Mouse (Mus musculus): Measurements from ENCODE around the gene Lmf2. TPM values are rescaled to one million over a fixed set of nuclear protein-coding genes. Genes with fewer than 3 reads are reported as not detected.

The Lmf2 gene
- total RNA-seq, 2 experiments from 2014 or later = 59.3 to 59.5 TPM

DNA sequence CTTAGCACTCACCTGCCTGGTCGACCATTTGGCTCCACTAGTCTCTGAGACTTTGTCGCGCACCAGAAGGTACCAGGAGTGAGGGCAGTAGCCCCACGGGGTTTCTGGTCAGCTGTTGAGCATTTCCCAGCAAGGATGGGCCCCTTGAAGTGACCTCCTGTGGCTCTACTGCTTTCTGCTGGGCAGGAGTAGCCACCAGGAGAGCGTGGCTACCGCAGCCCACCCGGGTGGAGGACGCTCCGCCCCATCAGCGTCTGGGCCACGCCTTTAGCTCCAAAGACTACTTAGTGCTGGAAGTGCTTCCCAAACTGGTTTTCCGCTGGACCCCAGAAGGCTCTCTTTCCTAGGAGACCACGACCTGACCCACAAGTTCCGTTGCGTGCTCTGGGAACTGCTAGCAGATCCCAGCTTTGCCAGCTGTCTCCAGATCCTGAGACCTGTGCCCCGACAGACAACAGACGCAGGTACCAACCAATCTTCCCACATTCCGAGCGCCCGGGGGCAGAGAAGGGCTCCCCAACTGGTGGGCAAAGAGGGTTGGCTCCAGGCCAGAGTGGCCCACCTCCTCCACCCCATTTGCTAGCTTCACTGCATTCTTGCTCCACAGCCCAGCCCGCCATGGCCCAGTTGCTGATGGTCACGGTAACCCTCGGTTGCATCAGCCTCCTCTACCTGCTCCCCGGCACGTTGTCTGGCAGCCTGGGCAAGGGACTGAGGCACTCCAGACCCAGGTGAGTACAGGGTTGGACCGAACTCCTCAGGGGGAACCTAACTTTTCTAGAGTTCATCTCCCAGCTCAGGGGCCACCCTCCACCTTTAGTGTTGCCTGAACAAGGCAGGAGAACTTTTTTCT is 32.6 kb downstream of the Lmf2 start, which contains the start of gene Adm2:
TSS of gene Adm2 (plus strand) at position 51 of the 853 bp plus-strand sequence.
- DNase-seq (ENCODE audit: low spot score in 2 of 2) = no peak

DNA sequence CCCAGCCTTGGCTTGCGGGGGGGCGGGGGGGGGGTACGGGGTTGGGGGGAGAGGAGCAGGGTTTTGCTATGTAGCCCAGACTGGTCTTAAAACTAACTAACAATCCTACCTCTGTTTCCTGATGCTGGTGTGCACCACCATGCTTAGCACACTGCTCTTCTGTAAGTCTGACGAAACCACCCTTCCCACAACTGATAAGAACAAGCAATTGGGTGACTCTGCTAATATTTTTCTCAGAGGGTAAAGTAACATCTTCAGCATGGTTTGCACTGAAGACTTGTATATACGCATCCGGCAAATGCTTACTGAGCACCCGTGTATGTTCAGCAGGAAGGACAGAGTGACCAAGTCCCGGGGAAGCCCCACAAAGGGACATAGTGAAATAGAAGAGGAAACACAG is 34.2 kb downstream of the Lmf2 start:
- DNase-seq (ENCODE audit: low spot score in 2 of 2) = no peak

DNA sequence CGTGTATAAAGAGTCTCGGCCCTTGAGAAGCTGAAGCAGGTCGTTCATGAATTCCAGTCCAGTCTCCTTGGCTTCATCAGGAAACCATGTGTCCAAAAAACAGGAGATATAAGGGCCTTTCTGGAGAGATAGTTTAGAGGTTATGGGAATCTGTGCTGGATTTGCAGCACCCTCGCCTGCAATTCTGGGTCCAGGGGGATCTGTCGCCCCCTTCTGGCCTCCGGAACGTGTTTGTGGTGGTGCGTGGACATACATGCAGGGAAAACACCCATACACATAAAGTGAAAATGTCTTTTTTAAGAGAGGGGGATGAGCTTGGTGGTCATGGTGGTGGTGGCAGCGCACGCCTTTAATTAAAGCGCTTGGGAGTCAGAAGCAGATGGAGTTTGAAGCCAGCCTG is 39.3 kb downstream of the Lmf2 start:
- DNase-seq (ENCODE audit: low spot score in 2 of 2) = no peak

DNA sequence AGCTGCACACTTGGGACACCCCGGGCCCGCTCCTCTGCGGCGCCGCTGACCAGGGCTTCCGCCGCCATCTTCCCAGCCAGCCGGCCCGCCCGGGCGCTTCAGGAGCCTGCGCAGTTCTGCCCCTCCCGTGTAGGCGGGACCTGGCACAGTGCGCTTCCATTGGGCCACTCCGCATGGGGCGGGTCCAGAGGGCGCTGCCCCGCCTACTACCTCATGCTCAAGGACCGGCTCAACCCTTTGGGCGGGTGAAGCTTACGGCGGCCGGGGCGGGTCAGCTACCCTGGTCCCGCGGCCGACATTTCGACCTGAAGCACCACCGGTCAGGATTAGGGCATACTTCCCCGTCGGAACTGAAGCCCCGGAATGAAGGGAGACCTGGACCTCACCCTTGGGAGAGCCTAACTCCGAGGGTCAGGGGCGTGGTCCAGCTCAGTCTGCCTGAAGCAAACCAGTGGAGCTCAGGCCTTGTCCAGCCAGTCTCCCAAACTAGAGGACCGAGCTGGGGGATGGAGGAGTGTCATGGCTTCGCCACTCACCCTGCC is 40.2 kb downstream of the Lmf2 start, which contains the start of gene Sbf1:
TSS of gene Sbf1 (minus strand) at position 122 of the 542 bp plus-strand sequence.
- peak; percentile 89 to 97 for DNase-seq (ENCODE audit: low spot score in 2 of 2)

DNA sequence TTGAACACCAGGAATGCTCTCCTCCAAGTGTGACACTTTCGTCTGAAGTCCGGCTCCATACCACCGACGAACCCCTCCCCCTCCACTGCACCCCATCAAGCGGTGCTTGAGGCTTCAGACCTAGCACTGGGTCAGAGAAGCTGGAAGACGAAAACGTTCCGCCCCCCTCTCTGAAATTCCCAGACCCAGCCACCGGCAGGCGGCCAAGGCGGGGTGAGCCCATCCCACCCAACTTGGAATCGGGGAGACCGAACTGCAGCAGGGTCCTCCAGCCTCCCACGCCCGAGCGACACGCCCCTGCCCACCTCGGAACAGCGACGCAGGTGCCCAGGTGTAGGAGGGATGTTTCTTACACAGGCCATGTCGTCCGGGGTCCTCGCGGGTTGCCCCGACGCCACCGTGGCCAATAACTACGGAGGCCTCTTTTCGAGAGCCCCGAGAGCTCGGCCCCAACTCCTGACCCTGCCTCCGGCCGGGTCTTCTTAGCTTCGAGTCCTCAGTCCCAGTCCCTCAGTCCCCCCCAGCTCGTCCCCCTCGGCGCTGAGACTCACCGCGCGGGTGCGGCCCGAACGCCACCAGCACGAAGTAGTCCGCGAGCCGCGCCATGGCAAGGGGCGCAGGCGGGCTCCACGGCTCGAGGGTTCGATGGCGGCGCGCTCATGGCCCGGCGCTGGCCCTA is 40.8 kb downstream of the Lmf2 start:
- DNase-seq (ENCODE audit: low spot score in 2 of 2) = no peak

DNA sequence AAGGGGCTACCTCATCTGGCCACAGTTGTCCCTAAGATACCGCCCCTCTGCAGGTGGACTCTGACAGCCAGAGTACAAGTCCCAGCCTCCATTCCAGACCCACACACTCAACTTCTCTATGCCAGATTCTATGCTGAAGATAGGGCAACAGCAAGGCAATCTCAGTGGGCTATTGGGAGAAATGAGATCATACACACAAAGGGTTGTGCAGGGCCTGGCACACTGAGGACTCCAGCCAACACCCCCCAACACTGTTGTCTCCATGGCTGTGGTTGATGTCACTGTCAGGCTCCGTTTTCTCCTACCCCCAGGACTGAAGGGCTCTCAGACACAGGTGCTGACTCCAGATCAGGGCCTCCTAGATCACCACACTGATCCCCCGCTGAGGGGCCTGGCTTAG is 41.4 kb downstream of the Lmf2 start:
- no peak for DNase-seq (ENCODE audit: low spot score in 2 of 2)

DNA sequence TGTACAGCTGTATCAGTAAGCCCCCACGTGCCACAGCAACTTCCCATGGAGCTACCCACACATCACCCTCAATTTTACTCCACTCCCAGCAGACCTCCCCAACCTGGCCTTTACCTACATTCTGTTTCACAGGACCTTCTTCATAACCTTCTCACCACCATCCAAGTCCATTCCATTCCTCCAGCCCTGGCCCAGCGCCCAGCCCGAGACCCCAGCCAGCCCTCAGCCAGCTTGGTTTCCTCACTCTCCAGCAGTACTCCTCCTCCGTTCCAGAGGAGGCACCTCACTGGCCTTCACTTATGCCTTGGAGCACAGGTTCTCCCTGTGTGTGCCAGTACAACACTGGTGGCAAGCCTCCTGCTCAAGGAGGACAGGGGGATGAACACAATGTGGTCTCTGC is 42.1 kb downstream of the Lmf2 start:
- DNase-seq (ENCODE audit: low spot score in 2 of 2) = no peak

DNA sequence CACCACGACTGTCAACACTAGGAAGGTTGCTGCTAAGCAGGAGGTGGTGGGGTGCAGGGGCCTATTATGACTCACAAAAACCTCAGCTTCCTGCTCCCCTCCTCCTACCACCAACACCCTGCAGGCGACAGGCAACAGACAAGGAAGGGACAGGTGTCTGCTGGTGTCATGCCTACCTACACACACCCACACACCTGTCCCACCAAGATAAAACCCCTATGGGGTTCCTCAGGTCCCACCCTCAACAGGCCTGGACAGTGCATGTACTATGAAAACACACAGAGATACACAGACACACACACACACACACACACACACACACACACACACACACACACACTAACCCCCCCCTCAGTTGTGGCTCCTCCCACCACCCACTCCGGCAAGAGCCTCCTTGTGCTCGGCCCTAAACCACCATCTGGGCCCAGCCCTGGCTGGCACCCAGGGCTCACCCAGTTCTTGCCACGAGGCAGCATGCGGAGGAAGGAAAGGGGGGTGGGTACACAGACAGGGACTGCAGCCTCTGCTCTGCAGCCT is 45.4 kb downstream of the Lmf2 start:
- no peak for DNase-seq (ENCODE audit: low spot score in 2 of 2)

DNA sequence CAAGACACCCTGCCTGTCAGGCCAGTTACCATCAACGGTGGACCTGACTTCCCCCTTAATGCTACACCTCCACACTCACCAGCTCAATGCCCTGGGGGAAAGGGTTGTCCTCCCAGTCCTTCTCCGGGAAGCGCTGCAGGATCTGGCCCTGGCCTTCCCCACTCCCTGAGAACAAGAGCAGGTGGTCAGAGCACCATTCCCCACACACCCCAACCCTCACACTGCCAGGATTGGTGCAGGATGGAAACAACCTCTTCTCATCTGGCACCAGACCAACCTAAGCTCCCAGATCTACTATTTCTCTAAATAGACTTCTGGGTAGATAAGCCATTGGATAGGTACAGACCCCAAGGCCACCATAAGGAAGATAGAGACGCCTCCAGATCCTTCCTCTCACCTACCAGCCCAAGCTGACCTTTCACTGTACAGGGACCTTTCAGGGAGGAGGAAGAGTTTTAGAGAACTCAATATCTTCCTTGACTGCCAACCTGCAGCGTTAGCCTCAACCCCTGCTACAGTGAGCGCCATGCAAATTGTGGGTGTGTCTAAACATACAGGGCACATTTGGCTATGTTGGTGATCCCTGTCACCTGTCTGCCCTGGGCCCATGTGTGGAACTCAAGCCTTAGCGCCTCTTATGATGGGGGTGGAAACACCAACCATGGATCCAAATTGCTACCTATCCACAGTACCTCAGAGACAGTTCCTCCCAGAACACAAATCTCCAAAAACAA is 46.9 kb downstream of the Lmf2 start:
- DNase-seq (ENCODE audit: low spot score in 2 of 2) = no peak

DNA sequence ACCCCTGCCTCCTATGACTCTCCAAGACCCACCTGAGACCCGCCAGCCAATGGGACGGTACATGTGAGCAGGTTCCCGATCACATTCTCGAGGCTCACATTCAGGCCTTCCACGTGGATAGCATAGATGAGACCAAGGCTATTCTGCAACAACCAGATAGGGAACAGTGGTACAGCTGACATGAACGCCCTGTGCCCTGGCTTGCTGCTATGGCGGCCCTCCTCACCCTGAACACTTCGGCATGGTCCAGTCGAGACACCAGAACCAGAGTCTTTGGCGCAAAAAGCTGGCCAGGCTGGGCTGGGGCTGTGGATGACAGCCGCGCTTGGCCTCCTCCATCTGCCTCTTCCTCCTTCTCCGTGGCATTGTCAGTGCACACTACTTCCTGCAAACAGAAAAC is 48.0 kb downstream of the Lmf2 start:
- no peak for DNase-seq (ENCODE audit: low spot score in 2 of 2)

DNA sequence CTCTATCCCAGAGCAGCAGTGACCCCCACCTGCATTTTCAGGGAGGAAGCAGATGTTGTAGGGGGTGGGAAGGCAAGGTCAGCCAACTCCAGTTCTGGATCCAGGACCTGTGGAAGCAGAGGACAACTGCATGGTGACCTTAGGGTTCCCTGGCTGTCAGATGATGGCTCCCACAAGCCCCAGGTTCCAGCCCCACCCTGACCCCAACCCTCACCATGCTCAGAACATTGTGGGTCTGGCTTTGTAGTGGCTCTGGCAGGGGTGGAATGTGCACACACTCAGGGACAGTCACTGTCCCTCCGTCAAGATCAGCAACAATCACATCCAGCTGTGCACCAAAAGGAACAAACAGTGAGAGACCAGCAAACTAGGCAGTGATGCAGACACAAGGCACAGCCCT is 49.5 kb downstream of the Lmf2 start:
- DNase-seq (ENCODE audit: low spot score in 2 of 2) = no peak

Small RNA genes within 50 kb of the gene (microRNA-seq; reads per million reads assigned to microRNA genes)
- 0.79 reads per million for gene Mir6959

Other genes starting within 250 kb of the Lmf2 start
- gene Tubgcp6, start 232.5 kb downstream of the Lmf2 start, total RNA-seq (2021) = 10 to 100 TPM; 20.1 to 24.8 TPM
- gene Hdac10, start 227.0 kb downstream of the Lmf2 start, total RNA-seq (2021) = 10 to 100 TPM; 19.8 TPM
- 10 to 100 TPM; 13.9 to 16.2 TPM for gene Mapk12, start 215.0 kb downstream of the Lmf2 start, total RNA-seq (2021)
- 1 to 10 TPM; 6.9 to 8.6 TPM for gene Mapk11, start 206.0 kb downstream of the Lmf2 start, total RNA-seq (2021)
- gene Plxnb2, start 174.9 kb downstream of the Lmf2 start, total RNA-seq (2021) = 100 to 1,000 TPM; 167 to 207 TPM
- gene Dennd6b, start 159.2 kb downstream of the Lmf2 start, total RNA-seq (2021) = 10 to 100 TPM; 11.5 to 13.0 TPM
- 10 to 100 TPM; 53.8 to 57.6 TPM for gene Ppp6r2, start 144.1 kb downstream of the Lmf2 start, total RNA-seq (2021)
- 100 to 1,000 TPM; 108 to 111 TPM for gene Sbf1, start 40.3 kb downstream of the Lmf2 start, total RNA-seq (2021)
- gene Adm2, start 32.9 kb downstream of the Lmf2 start, total RNA-seq (2021) = under 1 TPM in 1 of 2 experiments, not detected in 1; 0.53 TPM
- 10 to 100 TPM in 1 of 2 experiments, 1 to 10 TPM in 1; 6.0 to 90.1 TPM for gene Miox, start 21.3 kb downstream of the Lmf2 start, total RNA-seq (2021)
- gene Ncaph2, start 60 bp upstream of the Lmf2 start, total RNA-seq (2021) = 100 to 1,000 TPM; 126 to 133 TPM
- 10 to 100 TPM; 20.2 to 22.5 TPM for gene Sco2, start 18.2 kb upstream of the Lmf2 start, total RNA-seq (2021)
- gene Tymp, start 21.4 kb upstream of the Lmf2 start, total RNA-seq (2021) = 1 to 10 TPM in 1 of 2 experiments, under 1 TPM in 1; 0.87 to 1.9 TPM
- 1 to 10 TPM in 1 of 2 experiments, under 1 TPM in 1; 0.34 to 1.5 TPM for gene Odf3b, start 23.6 kb upstream of the Lmf2 start, total RNA-seq (2021)
- gene Klhdc7b, start 29.3 kb upstream of the Lmf2 start, total RNA-seq (2021) = not detected
- gene Syce3, start 54.8 kb upstream of the Lmf2 start, total RNA-seq (2021) = not detected
- 100 to 1,000 TPM in 1 of 2 experiments, 10 to 100 TPM in 1; 95.7 to 128 TPM for gene Cpt1b, start 70.2 kb upstream of the Lmf2 start, total RNA-seq (2021)
- 1 to 10 TPM; 2.5 to 3.0 TPM for gene C730034F03Rik, start 73.9 kb upstream of the Lmf2 start, total RNA-seq (2021)
- gene Gm44502, start 74.0 kb upstream of the Lmf2 start, total RNA-seq (2021) = 1 to 10 TPM in 1 of 2 experiments, under 1 TPM in 1; 0.84 to 1.9 TPM
- gene Chkb, start 74.2 kb upstream of the Lmf2 start, total RNA-seq (2021) = 10 to 100 TPM; 87.1 to 87.7 TPM
- gene Mapk8ip2, start 98.3 kb upstream of the Lmf2 start, total RNA-seq (2021) = 10 to 100 TPM; 20.4 to 22.1 TPM
- 10 to 100 TPM; 24.4 to 25.0 TPM for gene Arsa, start 121.8 kb upstream of the Lmf2 start, total RNA-seq (2021)
- gene Shank3, start 144.0 kb upstream of the Lmf2 start, total RNA-seq (2021) = 10 to 100 TPM; 58.7 to 66.0 TPM
- 1 to 10 TPM; 1.9 to 2.8 TPM for gene Acr, start 212.7 kb upstream of the Lmf2 start, total RNA-seq (2021)
- gene Rabl2, start 236.3 kb upstream of the Lmf2 start, total RNA-seq (2021) = 10 to 100 TPM; 17.3 to 18.3 TPM

All from adrenal gland, postnatal 4 days (tissue).